Mouse (Mus musculus) heart, embryonic 11.5 days (tissue): Measurements from ENCODE around the gene Ssu72. TPM values are rescaled to one million over a fixed set of nuclear protein-coding genes. Genes with fewer than 3 reads are reported as not detected.
A peak's percentile ranks its signal among the peaks of the same experiment; 100 is the strongest.

ENCODE experiments used
- ATAC-seq: fragments of 200-750 bp; cut with Nextera tagmentation; replicated peaks from 2 replicates; pipeline ENCODE4 v1.8.0; 2017; ENCODE audit warnings: moderate library complexity; ENCODE audit not compliant: insufficient number of reproducible peaks, low FRiP score, low TSS enrichment
- H3K27ac ChIP-seq: fragments of 300-500 bp; sonication (generic); 2 replicates; pipeline ENCODE4 v1.5.1; 2014; ENCODE audit warnings: mild to moderate bottlenecking, low read depth, low read length
- H3K27me3 ChIP-seq: fragments of 300-500 bp; sonication (generic); 2 replicates; pipeline ENCODE4 v1.6.1; 2014; ENCODE audit warnings: mild to moderate bottlenecking, low read length, mixed read lengths; ENCODE audit not compliant: control insufficient read depth, insufficient read depth
- H3K36me3 ChIP-seq: fragments of 300-500 bp; sonication (generic); 2 replicates; pipeline ENCODE4 v1.6.1; 2014; ENCODE audit warnings: mild to moderate bottlenecking, low read length, moderate library complexity, mixed read lengths; ENCODE audit not compliant: control insufficient read depth, insufficient read depth
- H3K4me1 ChIP-seq: fragments of 300-500 bp; sonication (generic); 2 replicates; pipeline ENCODE4 v1.6.1; 2014; ENCODE audit warnings: low read length; ENCODE audit not compliant: control insufficient read depth, insufficient read depth
- H3K4me2 ChIP-seq: fragments of 300-500 bp; sonication (generic); 2 replicates; pipeline ENCODE4 v1.6.1; 2014; ENCODE audit warnings: mild to moderate bottlenecking, moderate library complexity
- H3K4me3 ChIP-seq: fragments of 300-500 bp; sonication (generic); 2 replicates; pipeline ENCODE4 v1.5.1; 2014; ENCODE audit warnings: low read depth, low read length
- H3K9ac ChIP-seq: fragments of 300-500 bp; sonication (generic); 2 replicates; pipeline ENCODE4 v1.6.1; 2014; ENCODE audit warnings: mild to moderate bottlenecking, low read depth, low read length, moderate library complexity
- H3K9me3 ChIP-seq: fragments of 300-500 bp; sonication (generic); replicated peaks from 2 replicates; pipeline ENCODE4 v1.6.1; 2016; ENCODE audit warnings: low read length; ENCODE audit not compliant: control insufficient read depth
- whole genome bisulfite sequencing: fragments of 180-500 bp; shearing (Covaris S2); extraction: QIAGEN DNeasy Blood & Tissue Kit; methylation state at CpG from one replicate; pipeline ENCODE4 v1.1.7; 2014; ENCODE audit not compliant: insufficient replicate concordance; 5-methylcytosine and 5-hydroxymethylcytosine counted together
- polyA plus RNA-seq: library from polyadenylated mRNA; unstranded; fragments of >200 nt; fragmentation: Nextera tagmentation; extraction: Ambion mirVana; gene quantifications from 2 replicates; pipeline ENCODE4 v1.2.1, GENCODE M21; 2014

Ssu72 gene
- polyA plus RNA-seq, 1 experiment from 2014 or later = 128 TPM

- no peak for ATAC-seq
- Histone ChIP-seq H3K4me3 (no peak overlapping the region), H3K9me3 (no peaks in the 10 kb centered on the region), H3K4me2 (no peak overlapping the region), H3K27me3 (no peaks in the 10 kb centered on the region), H3K9ac (no peak overlapping the region), H3K27ac (no peak overlapping the region), H3K4me1 (no peaks in the 10 kb centered on the region), H3K36me3 (peaks cover 3% of the 10 kb centered on the region; the same call in 1 of the 2 replicates)
- 75% methylated on average over 4 of the region's 4 CpGs for WGBS
These were observed 17.1 kb downstream of the Ssu72 start for GRCm38 (mm10) chr4:155721668-155722083.

DNA sequence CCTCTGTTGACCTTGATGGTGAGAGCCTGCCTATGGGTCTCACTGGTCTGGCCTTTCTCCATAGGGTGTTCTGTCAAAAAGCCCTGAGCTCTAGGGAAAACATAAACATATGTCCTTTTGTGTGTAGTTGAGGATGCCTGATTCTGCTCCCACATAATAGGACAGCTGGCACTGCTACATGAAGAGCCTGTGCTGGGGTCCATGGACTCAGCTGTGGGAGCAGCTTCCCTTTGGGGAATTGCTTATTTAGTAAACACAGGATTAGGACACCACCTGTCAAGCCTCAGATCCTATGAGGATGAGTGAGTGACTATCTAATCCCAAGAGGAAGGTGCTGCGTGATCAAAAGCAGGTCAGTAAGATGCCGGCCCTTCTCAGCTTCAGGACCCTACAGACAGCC lies 23.4 kb downstream of the Ssu72 start:
- H3K4me1 ChIP-seq = no peaks in the 10 kb centered on the region
- whole genome bisulfite sequencing = 86% methylated on average over 2 of the region's 2 CpGs
- H3K9me3 ChIP-seq = no peaks in the 10 kb centered on the region
- 0 out of 2 replicates have a peak, but pooled peaks cover 3% of the 10 kb centered on the region for H3K36me3 ChIP-seq
- no peak overlapping the region for H3K27ac ChIP-seq
- H3K9ac ChIP-seq = no peak overlapping the region
- H3K4me3 ChIP-seq = no peak overlapping the region
- H3K4me2 ChIP-seq = no peak overlapping the region
- ATAC-seq = no peak
- H3K27me3 ChIP-seq = no peaks in the 10 kb centered on the region

- Histone ChIP-seq H3K27ac (no peak overlapping the region), H3K4me1 (peaks cover 15% of the 10 kb centered on the region), H3K36me3 (0 out of 2 replicates have a peak, but pooled peaks cover 3% of the 10 kb centered on the region), H3K27me3 (no peaks in the 10 kb centered on the region), H3K4me3 (no peak overlapping the region; the same call in 1 of the 2 replicates), H3K9me3 (no peaks in the 10 kb centered on the region), H3K9ac (no peak overlapping the region), H3K4me2 (no peak overlapping the region)
- no peak for ATAC-seq
- 88% methylated on average over 10 of the region's 10 CpGs for WGBS
These were observed 28.7 kb downstream of the Ssu72 start for GRCm38 (mm10) chr4:155733267-155733666.

DNA sequence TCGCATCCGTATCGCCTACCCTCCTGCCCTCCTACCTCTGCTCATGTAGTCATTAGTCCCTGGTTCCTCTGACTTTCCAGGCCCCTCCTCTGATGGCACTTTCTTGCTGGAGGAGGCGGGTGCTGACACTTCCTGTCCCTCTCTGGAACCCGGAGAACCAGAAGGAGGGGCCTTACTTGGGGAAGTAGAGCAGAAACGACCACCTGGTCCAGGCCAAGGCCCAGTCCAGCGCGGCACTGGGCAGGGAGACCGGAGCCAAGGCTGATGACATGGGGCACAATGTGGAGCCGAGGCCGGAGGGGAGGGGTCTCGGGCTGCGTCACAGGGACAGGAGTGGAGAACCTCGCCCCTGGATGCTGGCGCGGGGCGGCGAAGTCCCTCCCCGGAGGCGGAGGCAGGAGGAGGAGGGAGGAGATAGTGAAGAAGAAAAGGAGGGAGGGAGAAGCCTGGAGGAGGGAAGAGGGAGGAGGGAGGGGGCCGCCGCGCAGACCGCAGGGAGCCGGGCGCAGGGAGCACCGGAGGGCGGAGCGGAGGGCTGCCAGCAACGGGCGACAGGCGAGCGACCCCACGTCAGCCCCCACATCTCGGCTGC lies 29.8 kb downstream of the Ssu72 start, which contains the start of gene Tmem240:
TSS of gene Tmem240 (plus strand) at position 451 of the 592 bp plus-strand sequence.
- Histone ChIP-seq H3K36me3 (0 out of 2 replicates have a peak, but pooled peaks cover 3% of the 10 kb centered on the region), H3K27ac (peak within 1 kb of the TSS; percentile 80), H3K27me3 (no peaks in the 10 kb centered on the region), H3K4me1 (peaks cover 15% of the 10 kb centered on the region), H3K4me2 (peak within 1 kb of the TSS; percentile 96), H3K9ac (peak within 1 kb of the TSS; percentile 82), H3K4me3 (peak within 1 kb of the TSS; percentile 83), H3K9me3 (no peaks in the 10 kb centered on the region)
- 0% methylated on average over 30 of the region's 35 CpGs for WGBS
- peak; percentile 84 for ATAC-seq

- H3K36me3 ChIP-seq = peaks cover 5% of the 10 kb centered on the region
- peak overlapping the region; percentile 80 for H3K27ac ChIP-seq
- H3K9me3 ChIP-seq = no peaks in the 10 kb centered on the region
- H3K4me2 ChIP-seq = peak overlapping the region; percentile 96
- H3K4me1 ChIP-seq = peaks cover 15% of the 10 kb centered on the region
- under 1% methylated on average over 54 of the region's 79 CpGs for WGBS
- ATAC-seq = peak; percentile 71
- peak overlapping the region; percentile 83 for H3K4me3 ChIP-seq
- no peaks in the 10 kb centered on the region for H3K27me3 ChIP-seq
- peak overlapping the region; percentile 82 for H3K9ac ChIP-seq
These were observed 30.5 kb downstream of the Ssu72 start for GRCm38 (mm10) chr4:155734951-155735702.

- Histone ChIP-seq H3K9me3 (no peaks in the 10 kb centered on the region), H3K4me2 (peak overlapping the region; percentile 96), H3K27me3 (no peaks in the 10 kb centered on the region), H3K36me3 (peaks cover 12% of the 10 kb centered on the region), H3K9ac (peak overlapping the region; percentile 82), H3K4me1 (peaks cover 15% of the 10 kb centered on the region), H3K27ac (no peak overlapping the region), H3K4me3 (peak overlapping the region; percentile 83)
- 68% methylated on average over 5 of the region's 5 CpGs for WGBS
- ATAC-seq = no peak
These were observed 31.2 kb downstream of the Ssu72 start for GRCm38 (mm10) chr4:155735788-155736187.

GRCm38 (mm10) chr4:155736421-155736820 lies 31.8 kb downstream of the Ssu72 start:
- H3K9ac ChIP-seq = no peak overlapping the region
- H3K9me3 ChIP-seq = no peaks in the 10 kb centered on the region
- peaks cover 15% of the 10 kb centered on the region for H3K4me1 ChIP-seq
- H3K4me2 ChIP-seq = no peak overlapping the region; the same call in 1 of the 2 replicates
- peaks cover 17% of the 10 kb centered on the region for H3K36me3 ChIP-seq
- H3K27ac ChIP-seq = no peak overlapping the region
- 85% methylated on average over 5 of the region's 5 CpGs for WGBS
- ATAC-seq = no peak
- H3K27me3 ChIP-seq = no peaks in the 10 kb centered on the region
- H3K4me3 ChIP-seq = peak overlapping the region; percentile 83; the same call in 1 of the 2 replicates

GRCm38 (mm10) chr4:155738262-155738661 lies 33.7 kb downstream of the Ssu72 start:
- no peak overlapping the region for H3K9ac ChIP-seq
- H3K4me2 ChIP-seq = no peak overlapping the region
- 54% methylated on average over 8 of the region's 8 CpGs for WGBS
- H3K9me3 ChIP-seq = no peaks in the 10 kb centered on the region
- no peak for ATAC-seq
- H3K27ac ChIP-seq = no peak overlapping the region
- H3K36me3 ChIP-seq = peaks cover 23% of the 10 kb centered on the region
- no peaks in the 10 kb centered on the region for H3K27me3 ChIP-seq
- H3K4me1 ChIP-seq = peaks cover 15% of the 10 kb centered on the region
- no peak overlapping the region for H3K4me3 ChIP-seq
